Mouse (Mus musculus) neural tube, embryonic 15.5 days (tissue): Measurements from ENCODE around the gene Timmdc1. TPM values are rescaled to one million over a fixed set of nuclear protein-coding genes. Genes with fewer than 3 reads are reported as not detected.
"Not testable (repeated sequence)": the region's sequence is repeated elsewhere in the genome, so short reads cannot be mapped to it uniquely, and the experiment has no call there.

Experiments
- ATAC-seq: fragments of 200-750 bp; cut with Nextera tagmentation; 2 replicates; pipeline ENCODE4 v1.8.0; 2017; ENCODE audit warnings: mild to moderate bottlenecking, moderate TSS enrichment, moderate library complexity; ENCODE audit not compliant: low FRiP score
- H3K27ac ChIP-seq: fragments of 300-500 bp; sonication (generic); replicated peaks from 2 replicates; pipeline ENCODE4 v1.5.1; 2015; ENCODE audit warnings: mild to moderate bottlenecking, inconsistent platforms
- H3K27me3 ChIP-seq: fragments of 300-500 bp; sonication (generic); replicated peaks from 2 replicates; pipeline ENCODE4 v1.6.1; 2015; ENCODE audit warnings: inconsistent platforms
- H3K36me3 ChIP-seq: fragments of 300-500 bp; sonication (generic); 2 replicates; pipeline ENCODE4 v1.6.1; 2015; ENCODE audit warnings: inconsistent platforms
- H3K4me1 ChIP-seq: fragments of 300-500 bp; sonication (generic); 2 replicates; pipeline ENCODE4 v1.6.1; 2015; ENCODE audit warnings: inconsistent platforms
- H3K4me2 ChIP-seq: fragments of 300-500 bp; sonication (generic); 2 replicates; pipeline ENCODE4 v1.6.1; 2015; ENCODE audit warnings: inconsistent platforms, mild to moderate bottlenecking, moderate library complexity
- H3K4me3 ChIP-seq: fragments of 300-500 bp; sonication (generic); replicated peaks from 2 replicates; pipeline ENCODE4 v1.5.1; 2015; ENCODE audit warnings: mild to moderate bottlenecking, inconsistent platforms
- H3K9ac ChIP-seq: fragments of 300-500 bp; sonication (generic); replicated peaks from 2 replicates; pipeline ENCODE4 v1.6.1; 2015; ENCODE audit warnings: mild to moderate bottlenecking, inconsistent platforms
- H3K9me3 ChIP-seq: fragments of 300-500 bp; sonication (generic); replicated peaks from 2 replicates; pipeline ENCODE4 v1.6.1; 2016; ENCODE audit warnings: inconsistent platforms
- WGBS: fragments of 180-500 bp; shearing (Covaris S2); methylation state at CpG from one replicate; pipeline ENCODE4 v1.1.7; 2015; ENCODE audit warnings: mixed read lengths; 5-methylcytosine and 5-hydroxymethylcytosine counted together
- polyA plus RNA-seq: library from polyadenylated mRNA; unstranded; fragments of >200 nt; fragmentation: Nextera tagmentation; extraction: Ambion mirVana; gene quantifications from 2 replicates; pipeline ENCODE4 v1.2.1, GENCODE M21; 2015

Timmdc1 gene
- polyA plus RNA-seq, 1 experiment from 2014 or later = 34.8 TPM

DNA sequence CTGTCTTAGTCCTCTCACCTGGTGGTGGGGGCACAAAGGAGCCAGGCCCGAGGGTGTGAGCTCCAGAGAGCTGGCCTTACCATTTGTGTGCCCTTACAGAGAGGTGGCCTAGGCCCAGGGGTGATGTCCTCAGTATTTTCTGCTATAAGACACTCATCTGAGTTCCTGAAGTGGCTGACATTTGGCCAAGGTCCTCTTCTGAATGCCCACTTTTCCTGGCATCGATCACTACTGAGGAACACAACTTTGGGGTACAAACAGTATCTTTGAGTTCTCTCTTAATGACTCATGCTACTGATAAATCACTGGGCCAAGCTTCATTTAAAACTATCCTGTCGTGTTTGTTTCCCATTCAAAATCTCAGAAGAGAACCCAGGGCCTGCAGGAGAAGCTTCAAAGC, 29.9 kb downstream of the Timmdc1 start:
- no peaks in the 10 kb centered on the region for H3K9me3 ChIP-seq
- H3K4me2 ChIP-seq = no peak overlapping the region
- H3K27me3 ChIP-seq = no peaks in the 10 kb centered on the region
- H3K36me3 ChIP-seq = peaks cover 11% of the 10 kb centered on the region
- H3K27ac ChIP-seq = no peak overlapping the region
- H3K4me1 ChIP-seq = no peaks in the 10 kb centered on the region
- no peak for ATAC-seq
- 82% methylated on average over 3 of the region's 3 CpGs for WGBS
- H3K9ac ChIP-seq = no peak overlapping the region
- H3K4me3 ChIP-seq = no peak overlapping the region

DNA sequence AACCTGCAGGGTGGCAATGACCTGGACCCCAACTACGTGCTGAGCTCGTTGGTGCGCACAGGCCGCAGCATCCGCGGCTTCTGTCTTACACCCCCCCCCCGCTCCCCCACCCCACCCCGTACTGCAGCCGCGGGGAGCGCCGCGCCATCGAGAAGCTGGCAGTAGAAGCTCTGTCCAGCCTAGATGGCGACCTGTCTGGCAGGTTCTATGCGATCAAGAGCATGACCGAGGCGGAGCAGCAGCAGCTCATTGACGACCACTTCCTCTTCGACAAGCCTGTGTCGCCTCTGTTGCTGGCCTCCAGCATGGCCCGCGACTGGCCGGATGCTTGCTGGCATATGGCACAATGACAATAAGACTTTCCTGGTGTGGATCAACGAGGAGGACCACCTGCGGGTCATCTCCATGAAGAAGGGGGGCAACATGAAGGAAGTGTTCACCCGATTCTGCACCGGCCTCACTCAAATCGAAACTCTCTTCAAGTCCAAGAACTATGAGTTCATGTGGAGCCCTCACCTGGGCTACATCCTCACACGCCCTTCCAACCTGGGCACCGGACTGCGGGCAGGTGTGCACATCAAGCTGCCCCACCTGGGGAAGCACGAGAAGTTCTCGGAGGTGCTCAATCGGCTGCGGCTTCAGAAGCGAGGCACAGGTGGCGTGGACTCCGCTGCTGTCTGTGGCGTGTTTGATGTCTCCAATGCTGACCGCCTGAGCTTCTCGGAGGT, 38.7 kb downstream of the Timmdc1 start:
- Histone ChIP-seq H3K36me3 (no peaks in the 10 kb centered on the region), H3K9ac (peak overlapping the region; percentile 20; the same call in 1 of the 2 replicates), H3K4me1 (0 out of 2 replicates have a peak, but pooled peaks cover 6% of the 10 kb centered on the region), H3K9me3 (no peaks in the 10 kb centered on the region), H3K27me3 (0 out of 2 replicates have a peak, but pooled peaks cover 7% of the 10 kb centered on the region), H3K4me2 (peak overlapping the region; percentile 57), H3K4me3 (peak overlapping the region; percentile 32), H3K27ac (no peak overlapping the region)
- ATAC-seq = peak; percentile 38
- WGBS = 36% methylated on average over 42 of the region's 42 CpGs

DNA sequence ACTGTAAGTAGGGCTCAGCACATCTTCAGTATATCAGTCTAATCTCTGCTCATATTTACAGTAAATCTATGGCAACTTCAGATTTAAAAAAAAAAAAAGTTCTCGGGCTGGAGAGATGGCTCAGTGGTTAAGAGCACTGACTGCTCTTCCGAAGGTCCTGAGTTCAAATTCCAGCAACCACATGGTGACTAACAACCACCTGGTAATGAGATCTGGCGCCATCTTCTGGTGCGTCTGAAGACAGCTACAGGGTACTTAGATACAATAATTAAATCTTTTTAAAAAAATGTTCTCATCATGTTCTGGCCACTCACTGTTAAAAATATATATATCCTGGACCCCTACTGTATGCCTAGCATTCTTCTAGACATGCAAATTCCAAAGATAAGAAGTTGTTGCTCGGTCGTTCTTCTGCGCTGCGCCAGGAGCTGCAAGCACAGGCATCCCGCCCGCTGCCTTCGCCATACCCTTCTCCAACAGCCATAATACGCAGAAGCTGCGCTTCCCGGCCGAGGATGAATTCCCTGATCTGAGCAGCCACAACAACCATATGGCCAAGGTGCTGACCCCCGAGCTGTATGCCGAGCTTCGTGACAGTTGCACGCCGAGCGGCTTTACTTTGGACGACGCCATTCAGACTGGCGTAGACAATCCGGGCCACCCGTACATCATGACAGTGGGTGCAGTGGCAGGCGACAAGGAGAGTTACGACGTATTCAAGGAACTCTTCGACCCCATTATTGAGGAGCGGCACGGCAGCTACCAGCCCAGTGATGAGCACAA, 39.5 kb downstream of the Timmdc1 start:
- Histone ChIP-seq H3K9me3 (no peaks in the 10 kb centered on the region), H3K4me1 (0 out of 2 replicates have a peak, but pooled peaks cover 6% of the 10 kb centered on the region), H3K36me3 (no peaks in the 10 kb centered on the region), H3K4me3 (peak overlapping the region; percentile 32), H3K4me2 (peak overlapping the region; percentile 57), H3K9ac (peak overlapping the region; percentile 20; the same call in 1 of the 2 replicates), H3K27ac (no peak overlapping the region), H3K27me3 (0 out of 2 replicates have a peak, but pooled peaks cover 7% of the 10 kb centered on the region)
- WGBS = 12% methylated on average over 32 of the region's 32 CpGs
- peak; percentile 45; the same call in 1 of the 2 replicates for ATAC-seq

DNA sequence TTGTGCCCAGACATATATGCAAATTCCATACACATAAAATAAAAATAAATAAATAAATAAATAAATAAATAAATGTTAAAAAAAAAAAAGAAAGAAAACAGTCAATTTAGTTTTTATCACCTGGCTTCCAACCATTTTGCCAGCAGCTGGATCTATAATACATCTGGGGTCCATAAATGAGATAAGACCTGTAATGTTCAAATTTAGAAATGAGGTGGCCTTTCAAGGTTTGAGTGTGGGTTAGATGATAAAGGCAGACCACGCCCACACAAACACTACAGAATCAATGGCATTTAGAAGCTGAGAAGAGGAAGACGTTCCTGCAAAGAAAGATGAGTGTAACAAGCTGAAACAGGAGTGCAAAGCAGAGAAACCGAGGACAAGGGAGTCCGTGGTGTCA, 41.1 kb downstream of the Timmdc1 start:
- no peak for ATAC-seq
- H3K9ac ChIP-seq = no peak overlapping the region
- no peaks in the 10 kb centered on the region for H3K9me3 ChIP-seq
- H3K4me1 ChIP-seq = peaks cover 15% of the 10 kb centered on the region; the same call in 1 of the 2 replicates
- 81% methylated on average over 4 of the region's 4 CpGs for WGBS
- H3K27ac ChIP-seq = no peak overlapping the region
- no peak overlapping the region for H3K4me2 ChIP-seq
- H3K27me3 ChIP-seq = 0 out of 2 replicates have a peak, but pooled peaks cover 7% of the 10 kb centered on the region
- H3K4me3 ChIP-seq = no peak overlapping the region
- no peaks in the 10 kb centered on the region for H3K36me3 ChIP-seq

DNA sequence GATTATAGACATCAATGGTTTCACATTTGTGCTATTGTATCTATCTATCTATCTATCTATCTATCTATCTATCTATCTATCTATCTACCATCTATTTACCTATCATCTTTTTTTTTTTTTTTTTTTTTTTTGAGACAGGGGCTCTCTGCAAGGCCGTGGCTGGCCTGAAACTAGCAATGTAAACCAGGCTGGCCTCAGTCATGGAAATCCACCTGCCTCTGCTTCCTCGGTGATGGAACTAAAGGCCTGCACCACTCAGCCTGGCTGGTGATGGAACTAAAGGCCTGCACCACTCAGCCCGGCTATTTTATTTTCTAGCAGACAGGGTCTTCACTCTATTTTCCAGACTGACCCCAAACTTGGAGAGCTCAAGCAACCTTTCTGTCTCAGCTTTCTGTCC, 44.2 kb downstream of the Timmdc1 start:
- Histone ChIP-seq H3K4me2 (no peak overlapping the region), H3K9ac (no peak overlapping the region), H3K27me3 (no peaks in the 10 kb centered on the region), H3K27ac (no peak overlapping the region), H3K4me1 (peaks cover 15% of the 10 kb centered on the region; the same call in 1 of the 2 replicates), H3K9me3 (no peaks in the 10 kb centered on the region), H3K4me3 (no peak overlapping the region), H3K36me3 (no peaks in the 10 kb centered on the region)
- no peak for ATAC-seq
- 86% methylated on average over 3 of the region's 3 CpGs for WGBS

DNA sequence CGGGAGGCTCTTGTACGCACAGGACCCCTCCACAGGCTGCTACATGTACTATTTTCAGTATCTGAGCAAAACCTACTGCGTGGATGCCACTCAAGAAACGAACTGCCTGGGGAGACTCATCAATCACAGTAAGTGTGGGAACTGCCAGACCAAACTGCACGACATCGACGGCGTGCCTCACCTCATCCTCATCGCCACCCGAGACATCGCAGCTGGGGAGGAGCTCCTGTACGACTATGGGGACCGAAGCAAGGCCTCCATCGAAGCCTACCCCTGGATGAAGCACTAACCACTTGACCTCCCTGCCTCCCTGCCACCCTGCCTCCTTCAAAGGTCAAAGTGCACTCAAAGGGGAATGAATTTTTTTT, 45.2 kb downstream of the Timmdc1 start:
- H3K27ac ChIP-seq = peak overlapping the region; percentile 63; the same call in 1 of the 2 replicates
- not testable (repeated sequence) for H3K27me3 ChIP-seq, H3K36me3 ChIP-seq, H3K9me3 ChIP-seq
- 0 out of 2 replicates have a peak overlapping the region, but pooled peaks have one; percentile 21 for H3K9ac ChIP-seq
- peak overlapping the region; percentile 40 for H3K4me3 ChIP-seq
- peak overlapping the region; percentile 77 for H3K4me2 ChIP-seq
- 25% methylated on average over 14 of the region's 14 CpGs for WGBS
- H3K4me1 ChIP-seq = peaks cover 12% of the 10 kb centered on the region; the same call in 1 of the 2 replicates
- ATAC-seq = peak; percentile 43; the same call in 1 of the 2 replicates

DNA sequence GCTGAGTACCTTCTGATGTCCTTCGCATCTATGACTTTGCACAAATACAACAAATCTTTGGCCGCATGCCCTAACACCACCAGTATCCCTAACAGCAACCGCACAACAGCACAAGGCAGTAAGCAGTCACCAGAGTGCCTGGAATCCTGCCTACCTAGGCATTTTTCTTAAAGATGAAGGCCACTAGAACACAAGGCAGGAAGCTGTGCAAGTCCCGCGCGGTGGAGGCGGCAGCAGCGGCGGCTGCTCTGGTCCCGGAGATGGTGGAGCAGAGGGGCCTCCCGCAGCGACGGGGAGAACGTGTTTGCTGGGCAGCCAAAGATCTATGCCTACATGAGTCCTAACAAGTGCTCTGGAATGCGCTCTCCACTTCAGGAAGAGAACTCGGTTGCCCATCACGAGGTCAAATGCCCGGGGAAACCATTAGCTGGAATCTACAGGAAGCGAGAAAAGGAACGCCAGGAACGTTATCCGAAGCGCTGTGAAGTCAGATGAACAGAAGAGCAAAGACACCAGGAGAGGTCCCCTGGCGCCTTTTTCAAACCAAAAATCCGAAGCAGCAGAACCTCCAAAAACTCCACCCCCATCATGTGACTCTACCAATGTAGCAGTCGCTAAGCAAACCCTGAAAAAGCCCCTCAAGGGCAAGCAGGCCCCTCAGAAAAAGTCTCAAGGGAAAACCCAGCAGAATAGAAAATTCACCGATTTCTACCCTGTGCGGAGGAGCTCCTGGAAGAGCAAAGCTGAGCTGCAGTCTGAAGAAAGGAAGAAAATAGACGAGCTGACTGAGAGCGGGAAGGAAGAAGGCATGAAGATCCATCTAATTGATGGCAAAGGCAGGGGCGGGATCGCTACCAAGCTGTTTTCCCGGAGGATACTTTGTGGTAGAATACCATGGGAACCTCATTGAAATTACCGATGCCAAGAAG, 45.9 kb downstream of the Timmdc1 start:
- ATAC-seq = peak; percentile 69
- 6% methylated on average over 34 of the region's 34 CpGs for WGBS
- Histone ChIP-seq H3K27ac (peak overlapping the region; percentile 63), H3K27me3 (no peaks in the 10 kb centered on the region), H3K9ac (peak overlapping the region; percentile 21), H3K36me3 (no peaks in the 10 kb centered on the region), H3K4me3 (peak overlapping the region; percentile 40), H3K9me3 (no peaks in the 10 kb centered on the region), H3K4me2 (peak overlapping the region; percentile 77), H3K4me1 (peaks cover 12% of the 10 kb centered on the region; the same call in 1 of the 2 replicates)

DNA sequence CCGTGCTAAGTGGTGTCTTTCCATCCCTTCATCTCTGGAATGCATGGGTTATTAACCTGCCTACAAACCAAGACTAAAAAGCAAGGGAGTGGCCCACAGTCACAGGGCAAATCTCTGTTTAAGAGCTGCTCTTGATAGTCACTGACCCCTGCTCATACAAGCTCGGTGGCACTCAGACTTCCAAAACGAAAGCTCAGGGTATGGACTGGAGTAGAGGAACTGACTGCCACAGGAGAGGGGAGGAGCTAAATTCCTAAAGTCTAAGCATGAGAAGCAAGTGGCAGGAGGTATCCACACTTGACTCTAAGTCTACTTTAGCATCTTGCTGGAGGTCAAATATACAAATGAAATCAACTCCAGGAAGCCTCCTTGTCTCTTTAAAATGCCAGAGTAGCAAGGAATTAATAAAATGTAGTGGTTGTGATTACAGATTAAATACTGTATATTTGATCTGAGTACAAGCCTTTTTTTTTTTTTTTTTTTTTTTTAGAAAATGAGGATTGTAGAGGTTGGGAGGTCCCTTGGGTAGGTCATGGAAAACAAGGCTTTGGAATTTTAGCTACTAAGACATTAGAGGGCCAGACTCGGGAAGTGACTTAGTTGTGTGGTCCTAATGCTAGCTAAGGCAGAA, 46.7 kb downstream of the Timmdc1 start:
- peaks cover 12% of the 10 kb centered on the region; the same call in 1 of the 2 replicates for H3K4me1 ChIP-seq
- H3K36me3 ChIP-seq = no peaks in the 10 kb centered on the region
- no peak overlapping the region; the same call in 1 of the 2 replicates for H3K4me3 ChIP-seq
- H3K9ac ChIP-seq = peak overlapping the region; percentile 21; the same call in 1 of the 2 replicates
- no peak for ATAC-seq
- peak overlapping the region; percentile 77 for H3K4me2 ChIP-seq
- no peaks in the 10 kb centered on the region for H3K27me3 ChIP-seq
- H3K27ac ChIP-seq = no peak overlapping the region
- H3K9me3 ChIP-seq = no peaks in the 10 kb centered on the region
- WGBS = 67% methylated on average over 4 of the region's 4 CpGs

DNA sequence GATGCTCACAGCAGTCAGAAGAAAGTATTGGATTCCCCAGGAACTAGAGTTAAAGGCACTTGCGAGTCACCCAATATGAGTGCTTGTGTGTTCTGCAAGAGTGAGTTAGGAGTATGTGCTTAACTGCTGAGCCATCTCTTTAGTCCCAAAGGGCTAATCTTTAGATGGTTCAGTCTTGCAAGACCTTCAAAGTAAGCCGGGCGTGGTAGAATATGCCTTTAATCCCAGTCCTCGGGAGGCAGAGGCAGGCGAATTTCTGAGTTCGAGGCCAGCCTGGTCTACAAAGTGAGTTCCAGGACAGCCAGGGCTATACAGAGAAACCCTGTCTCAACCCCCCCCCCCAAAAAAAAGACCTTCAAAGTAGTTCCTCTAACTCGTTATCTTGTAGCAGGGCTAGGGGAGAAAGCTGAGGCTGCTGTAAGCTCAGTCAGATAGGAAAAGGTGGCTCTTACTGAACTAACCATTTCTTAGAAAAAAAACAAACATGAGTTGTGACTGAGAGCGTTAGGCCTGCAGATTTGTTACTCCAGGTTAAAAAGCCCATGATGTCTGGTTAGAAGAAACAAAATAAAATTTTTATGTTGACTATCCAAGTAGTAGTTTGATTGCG, 47.7 kb downstream of the Timmdc1 start:
- no peak overlapping the region for H3K9ac ChIP-seq
- no peak for ATAC-seq
- H3K4me2 ChIP-seq = no peak overlapping the region
- no peaks in the 10 kb centered on the region for H3K36me3 ChIP-seq
- no peaks in the 10 kb centered on the region for H3K9me3 ChIP-seq
- H3K27me3 ChIP-seq = no peaks in the 10 kb centered on the region
- peaks cover 12% of the 10 kb centered on the region; the same call in 1 of the 2 replicates for H3K4me1 ChIP-seq
- no peak overlapping the region for H3K4me3 ChIP-seq
- H3K27ac ChIP-seq = no peak overlapping the region
- 96% methylated on average over 9 of the region's 9 CpGs for WGBS

DNA sequence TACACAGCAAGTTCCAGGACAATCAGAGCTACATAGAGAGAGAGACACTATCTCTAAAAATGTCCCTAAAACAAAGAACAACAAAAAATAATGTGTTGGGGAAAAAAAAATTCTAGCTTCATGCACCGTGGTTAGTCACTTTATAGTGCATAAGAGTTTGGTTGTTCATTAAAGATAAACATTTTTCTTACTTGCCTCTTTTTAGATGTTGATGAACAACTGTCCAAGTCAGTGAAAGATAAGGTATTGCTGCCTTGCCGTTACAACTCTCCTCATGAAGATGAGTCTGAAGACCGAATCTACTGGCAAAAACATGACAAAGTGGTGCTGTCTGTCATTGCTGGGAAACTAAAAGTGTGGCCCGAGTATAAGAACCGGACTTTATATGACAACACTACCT, 48.8 kb downstream of the Timmdc1 start:
- WGBS = 94% methylated on average over 5 of the region's 5 CpGs
- Histone ChIP-seq H3K9ac (no peak overlapping the region), H3K27me3 (no peaks in the 10 kb centered on the region), H3K4me1 (peaks cover 12% of the 10 kb centered on the region; the same call in 1 of the 2 replicates), H3K4me2 (no peak overlapping the region), H3K9me3 (no peaks in the 10 kb centered on the region), H3K4me3 (no peak overlapping the region), H3K36me3 (no peaks in the 10 kb centered on the region), H3K27ac (no peak overlapping the region)
- no peak for ATAC-seq
